ENCODE assay signal across 18 mouse cellular contexts in the genomic region with DNA sequence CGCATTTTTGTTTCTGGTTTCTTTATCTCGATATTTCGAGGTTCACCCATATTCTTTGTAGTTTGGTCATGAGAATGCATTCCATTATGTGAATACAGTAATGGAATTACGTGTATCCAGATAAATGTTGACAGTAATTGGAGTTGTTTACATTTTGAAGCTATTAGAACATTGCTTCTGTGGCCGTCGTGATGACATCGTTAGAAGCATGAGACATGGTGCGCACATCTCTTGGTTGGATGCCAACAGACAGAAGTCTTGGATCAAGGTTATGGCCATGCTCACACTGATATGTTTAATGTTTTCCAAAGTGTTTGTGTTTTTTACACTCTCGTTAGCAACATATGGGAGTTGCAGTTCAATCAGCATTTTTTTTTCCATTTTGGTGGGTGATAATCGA. TPM values are rescaled to one million over a fixed set of nuclear protein-coding genes. Genes with fewer than 3 reads are reported as not detected.
A peak's percentile ranks its signal among the peaks of the same experiment; 100 is the strongest.
DNase-seq lines count a peak whose midpoint lies in the region; ATAC-seq lines count a peak whose summit lies in the region.
"Had no signal": no experiment of that assay in that cellular context is flagged by ENCODE, and none has a peak within 500 bp of the region (broad histone marks: within the 10 kb centered on the region; RNA-seq: fewer than 3 reads in every experiment).

No protein-coding gene starts in this region.

- no peaks in the 10 kb centered on the region for H3K27me3 ChIP-seq in heart, embryonic 12.5 days (replicated peaks)
- H3K27me3 ChIP-seq in lung, embryonic 16.5 days (ENCODE audit: control insufficient read depth, insufficient read depth, low read depth, low read length) = no peaks in the 10 kb centered on the region
- H3K27me3 ChIP-seq: embryonic facial prominence, embryonic 13.5 days had no signal

- DNase-seq in heart, adult 11 months = peak; percentile 53
- no peak for DNase-seq in lung, postnatal 25 days (ENCODE audit: low spot score)
- DNase-seq in 3T3-L1 (ENCODE audit: low read depth, low spot score) (peak; percentile 7), MN1 (ENCODE audit: low spot score) (peak; percentile 33)
- DNase-seq in thymus, adult 18-20 months = no peak
- DNase-seq: adrenal gland, postnatal 10 days; cerebellum, adult 18-20 months; cerebellum, adult 9-11 months; cerebellum, postnatal 36 days; gastrocnemius, postnatal 10 days; heart, adult 2 months had no signal

- 0 out of 2 replicates have a peak, but pooled peaks cover 3% of the 10 kb centered on the region for H3K9me3 ChIP-seq in heart, embryonic 12.5 days (replicated peaks)
- no peaks in the 10 kb centered on the region; the same call in 1 of the 2 replicates for H3K9me3 ChIP-seq in lung, embryonic 16.5 days (ENCODE audit: control insufficient read depth, low read length)
- H3K9me3 ChIP-seq: hindbrain, embryonic 10.5 days had no signal

- WGBS in heart, embryonic 12.5 days = 89% methylated on average over 10 of the region's 10 CpGs
- 51% methylated on average over 10 of the region's 10 CpGs for WGBS in lung, embryonic 16.5 days

- no peak overlapping the region for H3K9ac ChIP-seq in heart, embryonic 12.5 days
- no peak overlapping the region for H3K9ac ChIP-seq in lung, embryonic 16.5 days (ENCODE audit: low read length)
- H3K9ac ChIP-seq: embryonic facial prominence, embryonic 13.5 days; hindbrain, embryonic 14.5 days had no signal

- H3K4me2 ChIP-seq in heart, embryonic 12.5 days = no peak overlapping the region
- H3K4me2 ChIP-seq in lung, embryonic 16.5 days (ENCODE audit: low read depth, low read length) = no peak overlapping the region
- H3K4me2 ChIP-seq: embryonic facial prominence, embryonic 13.5 days; heart, embryonic 11.5 days; hindbrain, embryonic 14.5 days had no signal

- H3K36me3 ChIP-seq in heart, embryonic 12.5 days = peaks cover 45% of the 10 kb centered on the region
- peaks cover 14% of the 10 kb centered on the region; the same call in 1 of the 2 replicates for H3K36me3 ChIP-seq in lung, embryonic 16.5 days (ENCODE audit: control insufficient read depth, insufficient read depth, low read length)

- no peak overlapping the region for H3K4me3 ChIP-seq in heart, embryonic 12.5 days
- H3K4me3 ChIP-seq in lung, embryonic 16.5 days (ENCODE audit: low read length) = no peak overlapping the region
- H3K4me3 ChIP-seq: embryonic facial prominence, embryonic 13.5 days; heart, adult 2 months; hindbrain, embryonic 10.5 days had no signal

- peaks cover 14% of the 10 kb centered on the region for H3K4me1 ChIP-seq in heart, embryonic 12.5 days (replicated peaks)
- H3K4me1 ChIP-seq in lung, embryonic 16.5 days (replicated peaks; ENCODE audit: control insufficient read depth, insufficient read depth, low read length) = peaks cover 30% of the 10 kb centered on the region

- no peak for ATAC-seq in heart, embryonic 12.5 days (ENCODE audit: insufficient number of reproducible peaks, low FRiP score)
- peak; percentile 49; the same call in 1 of the 2 replicates for ATAC-seq in lung, embryonic 16.5 days (ENCODE audit: low read depth)
- ATAC-seq: forebrain, embryonic 16.5 days had no signal

- no peak overlapping the region for H3K27ac ChIP-seq in heart, embryonic 12.5 days (ENCODE audit: poor library complexity, severe bottlenecking)
- no peak overlapping the region for H3K27ac ChIP-seq in lung, embryonic 16.5 days (ENCODE audit: low read length)
- H3K27ac ChIP-seq: embryonic facial prominence, embryonic 13.5 days; heart, adult 2 months; hindbrain, embryonic 10.5 days; hindbrain, embryonic 14.5 days had no signal

RNA-seq across cellular contexts. Expression of a gene that starts 30.8 kb away (rescaled TPM):
- polyA plus RNA-seq in heart, embryonic 12.5 days (2016; fragmentation: Nextera tagmentation; extraction: Ambion mirVana) = 41.4 and 44.7 TPM in 2 replicates
- polyA plus RNA-seq in lung, embryonic 16.5 days (2015; fragmentation: Nextera tagmentation; extraction: Ambion mirVana) = 50.7 and 52.3 TPM in 2 replicates

Comparison
In these comparisons a context has a peak if more than half of its experiments do, and no peak if none do; other contexts are left out.
1. DNase-seq: peak in heart, adult 11 months (single experiment), 3T3-L1 (single experiment) and MN1 (single experiment); none in lung, postnatal 25 days (single experiment) and thymus, adult 18-20 months (0 of 2).